Mouse (Mus musculus): Measurements from ENCODE around the gene Eme1.

- TF ChIP-seq CTCF (IDR thresholded peaks at IDR 0.05; ENCODE audit: low read depth, low read length) (no peak), GATA1 (IDR thresholded peaks at IDR 0.05; ENCODE audit: borderline replicate concordance, low read length) (no peak), POLR2AphosphoS5 (IDR thresholded peaks at IDR 0.05; ENCODE audit: insufficient replicate concordance, low read depth, low read length) (no peak), TAL1 (conservative IDR thresholded peaks at IDR 0.05; ENCODE audit: low read depth, low read length) (no peak), GATA2 (IDR thresholded peaks at IDR 0.05; ENCODE audit: borderline replicate concordance, low read depth, low read length) (no peak)
Observed at GRCm38 (mm10) chr11:94676754-94677606, 23.2 kb upstream of the Eme1 start, which contains the start of gene Xylt2.
